Mouse (Mus musculus) E14TG2a.4 (cell line): ENCODE results near the gene Cntf.

Experiments used
- H3K27me3 ChIP-seq: 2 replicates; pipeline ENCODE4 v1.6.1; 2014; ENCODE audit warnings: low read length, control low read depth; ENCODE audit not compliant: insufficient read depth
- H3K36me3 ChIP-seq: 2 replicates; pipeline ENCODE4 v1.6.1; 2014; ENCODE audit warnings: low read length, control low read depth; ENCODE audit not compliant: insufficient read depth
- H3K4me1 ChIP-seq: replicated peaks from 2 replicates; pipeline ENCODE4 v1.6.1; 2014; ENCODE audit warnings: low read depth, low read length, control low read depth
- H3K4me3 ChIP-seq: replicated peaks from 2 replicates; pipeline ENCODE4 v1.5.1; 2014; ENCODE audit warnings: mild to moderate bottlenecking, low read length
- H3K9me3 ChIP-seq: 2 replicates; pipeline ENCODE4 v1.6.1; 2014; ENCODE audit warnings: low read length, control low read depth
- CTCF ChIP-seq: conservative IDR thresholded peaks from 2 replicates; pipeline ENCODE4 v1.5.1; 2014; ENCODE audit warnings: low read length
- NANOG ChIP-seq: IDR thresholded peaks from 2 replicates; pipeline ENCODE4 v1.6.1; 2014; ENCODE audit warnings: borderline replicate concordance, low read length, mixed read lengths
- POU5F1 ChIP-seq: IDR thresholded peaks from 2 replicates; pipeline ENCODE4 v1.6.1; 2014; ENCODE audit warnings: low read length, borderline replicate concordance

Gene Cntf

GRCm38 (mm10) chr19:12765308-12765707 lies at the start of gene Cntf:
Cntf (minus strand) TSS chr19:12765632.
- Histone ChIP-seq H3K9me3 (no peaks in the 10 kb centered on the region), H3K4me1 (peaks cover 7% of the 10 kb centered on the region; the same call in 1 of the 2 replicates), H3K36me3 (peaks cover 73% of the 10 kb centered on the region), H3K27me3 (no peaks in the 10 kb centered on the region), H3K4me3 (no peak within 1 kb of the TSS)
- no peak for TF ChIP-seq NANOG
- TF ChIP-seq CTCF = no peak
- TF ChIP-seq POU5F1 = no peak

DNA sequence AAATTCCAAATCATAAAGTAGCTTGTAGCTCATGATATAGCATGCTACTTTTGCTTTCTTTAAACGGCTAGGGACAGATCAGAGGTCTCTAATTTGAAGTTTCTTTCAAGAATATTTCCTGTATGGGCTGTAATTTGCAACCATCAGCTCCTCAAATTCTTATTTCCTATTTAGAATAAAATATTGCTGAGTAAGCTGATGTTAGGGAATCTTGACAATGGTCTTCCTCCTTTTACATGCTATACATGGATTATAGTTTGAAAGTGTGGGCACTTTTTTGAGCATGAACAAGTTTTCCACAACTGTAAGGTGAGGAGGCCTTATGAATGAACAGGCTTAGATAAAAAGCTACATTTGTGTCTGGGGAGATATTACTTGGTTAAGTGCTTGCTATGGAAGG lies 48.5 kb upstream of the Cntf start:
- Histone ChIP-seq H3K4me3 (no peak overlapping the region), H3K27me3 (no peaks in the 10 kb centered on the region), H3K9me3 (no peaks in the 10 kb centered on the region), H3K36me3 (no peaks in the 10 kb centered on the region), H3K4me1 (0 out of 2 replicates have a peak, but pooled peaks cover 3% of the 10 kb centered on the region)
- TF ChIP-seq NANOG (no peak), POU5F1 (no peak), CTCF (no peak)

DNA sequence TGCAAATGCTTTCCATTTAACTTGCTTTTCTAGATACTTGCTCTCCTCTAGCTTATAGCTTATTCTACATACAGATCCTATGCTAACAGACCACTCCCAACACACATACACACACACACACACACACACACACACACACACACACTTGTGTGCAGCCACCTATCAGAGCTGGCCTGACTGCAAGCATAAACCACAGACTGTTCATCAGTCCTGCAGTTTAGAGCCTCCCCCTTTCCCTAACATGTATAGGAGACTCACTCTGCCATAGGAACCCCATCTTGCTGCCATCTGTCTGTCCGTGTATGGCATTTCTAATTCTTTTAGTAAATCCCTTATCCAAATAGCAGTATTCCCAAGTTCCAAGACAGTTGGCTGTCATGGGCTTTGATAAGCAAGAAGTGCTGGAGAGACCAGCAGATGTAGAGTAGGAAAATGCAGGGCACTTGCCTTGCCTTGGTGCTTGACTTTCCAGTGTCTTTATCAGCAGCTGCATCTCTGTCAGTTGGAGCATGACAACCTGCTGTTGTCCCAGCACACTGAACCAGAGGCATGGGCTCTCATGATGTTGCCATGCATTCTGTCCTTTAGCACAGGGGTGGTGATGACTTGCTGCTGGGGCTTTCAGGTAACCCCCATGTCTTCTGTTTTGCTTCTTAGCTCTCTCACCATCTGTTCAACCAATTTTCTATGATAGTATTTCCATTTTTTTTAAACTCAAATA lies 47.4 kb upstream of the Cntf start:
- no peaks in the 10 kb centered on the region for H3K27me3 ChIP-seq
- no peaks in the 10 kb centered on the region for H3K36me3 ChIP-seq
- TF ChIP-seq CTCF (no peak), NANOG (no peak), POU5F1 (no peak)
- 0 out of 2 replicates have a peak, but pooled peaks cover 3% of the 10 kb centered on the region for H3K4me1 ChIP-seq
- no peak overlapping the region for H3K4me3 ChIP-seq
- H3K9me3 ChIP-seq = no peaks in the 10 kb centered on the region

- Histone ChIP-seq H3K4me3 (no peak overlapping the region), H3K27me3 (no peaks in the 10 kb centered on the region), H3K36me3 (no peaks in the 10 kb centered on the region), H3K4me1 (no peaks in the 10 kb centered on the region), H3K9me3 (no peaks in the 10 kb centered on the region)
- TF ChIP-seq POU5F1 (no peak), NANOG (no peak), CTCF (no peak)
Observed at GRCm38 (mm10) chr19:12806214-12806613, 40.8 kb upstream of the Cntf start.

- TF ChIP-seq NANOG (no peak), POU5F1 (no peak), CTCF (no peak)
- H3K27me3 ChIP-seq = no peaks in the 10 kb centered on the region
- no peaks in the 10 kb centered on the region for H3K4me1 ChIP-seq
- no peak overlapping the region for H3K4me3 ChIP-seq
- H3K36me3 ChIP-seq = no peaks in the 10 kb centered on the region
- no peaks in the 10 kb centered on the region for H3K9me3 ChIP-seq
Observed at GRCm38 (mm10) chr19:12805730-12806129, 40.3 kb upstream of the Cntf start.

- H3K4me3 ChIP-seq = no peak overlapping the region
- TF ChIP-seq CTCF = no peak
- TF ChIP-seq NANOG = no peak
- no peak for TF ChIP-seq POU5F1
- H3K27me3 ChIP-seq = no peaks in the 10 kb centered on the region
- H3K36me3 ChIP-seq = no peaks in the 10 kb centered on the region
- H3K4me1 ChIP-seq = no peaks in the 10 kb centered on the region
- no peaks in the 10 kb centered on the region for H3K9me3 ChIP-seq
Observed at GRCm38 (mm10) chr19:12804237-12804636, 38.8 kb upstream of the Cntf start.

GRCm38 (mm10) chr19:12802830-12803229 lies 37.4 kb upstream of the Cntf start:
- peaks cover 1% of the 10 kb centered on the region; the same call in 1 of the 2 replicates for H3K4me1 ChIP-seq
- no peak overlapping the region for H3K4me3 ChIP-seq
- TF ChIP-seq CTCF = no peak
- TF ChIP-seq POU5F1 = no peak
- TF ChIP-seq NANOG = no peak

GRCm38 (mm10) chr19:12801046-12801445 lies 35.6 kb upstream of the Cntf start:
- H3K9me3 ChIP-seq = no peaks in the 10 kb centered on the region
- H3K4me3 ChIP-seq = no peak overlapping the region
- H3K36me3 ChIP-seq = no peaks in the 10 kb centered on the region
- peaks cover 14% of the 10 kb centered on the region; the same call in 1 of the 2 replicates for H3K4me1 ChIP-seq
- H3K27me3 ChIP-seq = no peaks in the 10 kb centered on the region
- TF ChIP-seq POU5F1 = no peak

More at GRCm38 (mm10) chr19:12802830-12803229, 37.4 kb upstream of the Cntf start:
- Histone ChIP-seq H3K9me3 (no peaks in the 10 kb centered on the region), H3K27me3 (no peaks in the 10 kb centered on the region), H3K36me3 (no peaks in the 10 kb centered on the region)

DNA sequence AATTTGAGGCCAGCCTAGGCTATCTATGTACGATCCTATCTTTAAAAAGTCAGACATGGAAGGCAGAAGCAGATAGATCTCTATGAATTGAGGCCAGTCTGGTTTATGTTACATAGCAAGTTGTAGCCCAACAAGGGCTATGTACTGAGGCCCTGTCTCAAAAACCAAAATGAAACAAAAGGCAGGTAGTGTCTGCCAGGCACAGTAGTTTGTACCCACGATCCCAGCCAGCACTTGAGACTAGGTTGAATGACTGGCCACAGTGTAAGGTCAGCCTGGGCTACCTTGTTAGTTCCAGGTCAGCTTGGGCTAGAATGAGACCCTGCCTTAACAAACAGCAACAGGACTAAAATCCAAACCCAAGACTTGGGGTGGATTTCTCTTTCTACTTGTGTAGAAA lies 35.2 kb upstream of the Cntf start:
- no peaks in the 10 kb centered on the region for H3K27me3 ChIP-seq
- no peaks in the 10 kb centered on the region for H3K9me3 ChIP-seq
- peaks cover 14% of the 10 kb centered on the region; the same call in 1 of the 2 replicates for H3K4me1 ChIP-seq
- H3K36me3 ChIP-seq = no peaks in the 10 kb centered on the region
- no peak for TF ChIP-seq NANOG
- TF ChIP-seq POU5F1 = no peak
- TF ChIP-seq CTCF = no peak
- no peak overlapping the region for H3K4me3 ChIP-seq
